Mouse (Mus musculus) brown adipose tissue, adult 24 weeks (tissue): ENCODE results near the gene Mageb5. TPM values are rescaled to one million over a fixed set of nuclear protein-coding genes. Genes with fewer than 3 reads are reported as not detected.
"Not testable (repeated sequence)": the region's sequence is repeated elsewhere in the genome, so short reads cannot be mapped to it uniquely, and the experiment has no call there.

Experiments used
- H3K27ac ChIP-seq: fragments of 200-500 bp; replicated peaks from 2 replicates; pipeline ENCODE4 v1.5.1; 2012; ENCODE audit warnings: low read depth, mild to moderate bottlenecking, low read length
- H3K4me1 ChIP-seq: fragments of 200-500 bp; 2 replicates; pipeline ENCODE4 v1.6.1; 2012; ENCODE audit warnings: low read length, mixed read lengths; ENCODE audit not compliant: control insufficient read depth, insufficient read depth, insufficient read length
- H3K4me3 ChIP-seq: fragments of 200-500 bp; 2 replicates; pipeline ENCODE4 v1.5.1; 2012; ENCODE audit warnings: low read depth, mild to moderate bottlenecking, low read length, moderate library complexity; ENCODE audit not compliant: insufficient read depth
- polyA plus RNA-seq: library from polyadenylated mRNA; stranded (reverse); fragments of >200 nt; gene quantifications from 2 replicates; pipeline ENCODE4 v1.2.4, GENCODE M21; 2012; ENCODE audit not compliant: missing spikeins, insufficient read depth, insufficient read length

Gene Mageb5
- polyA plus RNA-seq: not detected in 2 replicates

GRCm38 (mm10) chrX:91782918-91783317 lies at the start of gene Mageb5:
Gene Mageb5 (minus strand): TSS chrX:91783018.
- H3K4me3 ChIP-seq, H3K27ac ChIP-seq, H3K4me1 ChIP-seq: not testable (repeated sequence)

- H3K4me1 ChIP-seq, H3K27ac ChIP-seq, H3K4me3 ChIP-seq: not testable (repeated sequence)
Observed at GRCm38 (mm10) chrX:91759591-91760226, 23.1 kb downstream of the Mageb5 start.

Other genes with a start within 250 kb of the Mageb5 start
- not detected in 2 replicates for gene 1700084M14Rik, start 207.1 kb downstream of the Mageb5 start, polyA plus RNA-seq
- not detected in 2 replicates for gene Gm14781, start 150.8 kb downstream of the Mageb5 start, polyA plus RNA-seq
- not detected in 2 replicates for gene Mageb1, start 233.3 kb upstream of the Mageb5 start, polyA plus RNA-seq